Mouse (Mus musculus): ENCODE measurements at regions not wholly inside any gene's neighbourhood (a gene's known extent, or its start where the extent isn't known, plus 50 kb on each side); places are given as distances from the start of the nearest gene placed in this dataset.

- Histone ChIP-seq H3K9me3 (no peaks in the 10 kb centered on the region), H3K4me2 (replicated peaks) (no peak overlapping the region), H3K9ac (replicated peaks) (no peak overlapping the region), H3K27ac (replicated peaks) (no peak overlapping the region), H3K27me3 (no peaks in the 10 kb centered on the region), H3K4me1 (peaks cover 15% of the 10 kb centered on the region), H3K36me3 (no peaks in the 10 kb centered on the region), H3K4me3 (no peak overlapping the region)
- peak; percentile 47; the same call in 1 of the 2 replicates for ATAC-seq (ENCODE audit: low FRiP score, low read depth)
- WGBS, result 15% methylated on average over 3 of the region's 3 CpGs
Measured at GRCm38 (mm10) chr5:106172162-106172561, 285.8 kb downstream of the Barhl2 start.

DNA sequence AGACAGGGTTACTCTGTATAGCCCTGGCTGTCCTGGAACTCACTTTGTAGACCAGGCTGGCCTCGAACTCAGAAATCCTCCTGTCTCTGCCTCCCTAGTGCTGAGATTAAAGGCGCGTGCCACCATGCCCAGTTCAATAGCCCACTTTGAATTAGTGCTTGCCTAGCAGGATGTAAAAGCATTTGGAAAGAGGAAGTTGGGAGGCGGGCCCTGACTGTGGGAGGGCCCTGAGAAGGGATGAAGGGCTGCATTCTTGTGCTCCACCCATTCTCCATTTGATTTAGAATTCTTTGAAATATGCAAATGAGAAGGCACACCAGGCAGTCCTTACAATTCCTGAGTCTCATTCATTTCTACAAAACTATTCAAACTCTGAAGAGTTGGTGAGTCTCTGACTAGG, 287.6 kb downstream of the Barhl2 start:
- H3K4me3 ChIP-seq, result no peak overlapping the region
- no peak overlapping the region for H3K4me2 ChIP-seq (replicated peaks)
- no peaks in the 10 kb centered on the region for H3K36me3 ChIP-seq
- 93% methylated on average over 4 of the region's 4 CpGs for WGBS
- no peak overlapping the region for H3K9ac ChIP-seq (replicated peaks)
- H3K27ac ChIP-seq (replicated peaks), result no peak overlapping the region
- no peaks in the 10 kb centered on the region for H3K27me3 ChIP-seq
- peak; percentile 30; the same call in 1 of the 2 replicates for ATAC-seq (ENCODE audit: low FRiP score, low read depth)
- H3K4me1 ChIP-seq, result peaks cover 15% of the 10 kb centered on the region
- H3K9me3 ChIP-seq, result no peaks in the 10 kb centered on the region

DNA sequence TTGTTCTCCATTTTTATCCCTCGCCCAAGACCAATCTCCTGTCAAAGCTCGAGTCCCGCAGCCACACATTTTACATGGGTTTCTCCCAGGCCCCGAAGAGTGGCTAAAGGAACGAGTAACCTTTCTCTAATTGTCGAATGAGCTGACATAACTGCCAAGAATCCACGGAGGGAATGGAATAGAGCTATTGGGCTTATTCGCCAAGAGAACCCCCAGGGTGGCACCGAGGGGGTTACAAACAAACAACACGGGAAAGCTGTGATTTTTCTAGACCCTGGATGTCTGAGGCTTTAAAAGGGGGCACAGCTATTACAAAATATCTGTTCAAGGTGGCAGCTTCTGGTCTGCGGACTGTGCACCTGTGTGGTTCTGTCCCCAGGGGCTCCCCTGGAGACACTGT, 290.4 kb downstream of the Barhl2 start:
- no peak for ATAC-seq (ENCODE audit: low FRiP score, low read depth)
- H3K9me3 ChIP-seq, result no peaks in the 10 kb centered on the region
- no peaks in the 10 kb centered on the region for H3K27me3 ChIP-seq
- peaks cover 10% of the 10 kb centered on the region for H3K4me1 ChIP-seq
- H3K4me2 ChIP-seq (replicated peaks), result no peak overlapping the region
- H3K27ac ChIP-seq (replicated peaks), result no peak overlapping the region
- WGBS, result 84% methylated on average over 11 of the region's 11 CpGs
- H3K4me3 ChIP-seq, result no peak overlapping the region
- no peak overlapping the region for H3K9ac ChIP-seq (replicated peaks)
- no peaks in the 10 kb centered on the region for H3K36me3 ChIP-seq

DNA sequence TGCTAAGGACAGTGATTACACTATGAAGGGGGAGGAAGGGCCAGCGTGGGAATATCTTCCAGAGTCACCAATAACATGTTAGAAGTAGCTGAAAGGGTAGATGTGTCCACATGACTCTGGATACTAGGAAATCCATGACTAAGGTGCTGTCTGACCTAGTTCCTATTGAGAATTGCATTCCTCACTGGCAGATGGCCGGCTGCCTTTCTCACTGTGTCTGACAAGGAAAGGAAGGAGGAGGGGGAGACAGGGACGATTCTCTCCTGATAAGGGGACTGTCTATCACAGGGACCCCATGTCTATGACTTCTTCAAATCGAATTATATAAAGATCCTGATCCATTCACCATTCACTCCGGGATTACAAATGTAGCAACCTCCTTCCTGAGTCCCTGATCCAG, 289.9 kb downstream of the Zfp326 start:
- Histone ChIP-seq H3K9me3 (no peaks in the 10 kb centered on the region), H3K9ac (replicated peaks) (no peak overlapping the region), H3K4me3 (no peak overlapping the region), H3K4me2 (replicated peaks) (no peak overlapping the region), H3K4me1 (no peaks in the 10 kb centered on the region), H3K27me3 (no peaks in the 10 kb centered on the region), H3K36me3 (no peaks in the 10 kb centered on the region), H3K27ac (replicated peaks) (no peak overlapping the region)
- WGBS, result 75% methylated on average over 5 of the region's 5 CpGs
- ATAC-seq (ENCODE audit: low FRiP score, low read depth), result no peak

DNA sequence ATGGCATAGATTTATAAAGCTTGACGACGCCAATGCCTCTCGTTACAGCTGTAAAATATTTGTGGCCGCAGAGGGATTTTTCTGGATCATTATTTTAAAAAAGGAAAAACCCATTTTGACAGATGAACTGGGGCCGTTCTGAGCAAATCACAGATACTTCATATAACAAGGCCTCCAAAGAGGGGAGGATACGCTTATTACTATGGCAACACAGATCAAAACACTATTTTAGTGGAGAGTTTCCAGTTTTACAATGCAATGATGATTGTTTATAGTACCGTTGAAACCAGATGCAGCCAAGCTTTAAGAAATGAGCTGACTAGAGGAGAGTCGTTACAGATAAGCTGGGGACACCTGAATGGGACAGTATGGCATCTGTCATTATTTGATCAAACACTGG, 287.8 kb downstream of the Zfp326 start:
- 83% methylated on average over 8 of the region's 8 CpGs for WGBS
- Histone ChIP-seq H3K4me3 (no peak overlapping the region), H3K9ac (replicated peaks) (no peak overlapping the region), H3K4me2 (replicated peaks) (no peak overlapping the region), H3K27me3 (no peaks in the 10 kb centered on the region), H3K9me3 (no peaks in the 10 kb centered on the region), H3K36me3 (no peaks in the 10 kb centered on the region), H3K27ac (replicated peaks) (no peak overlapping the region), H3K4me1 (no peaks in the 10 kb centered on the region)
- no peak for ATAC-seq (ENCODE audit: low FRiP score, low read depth)

DNA sequence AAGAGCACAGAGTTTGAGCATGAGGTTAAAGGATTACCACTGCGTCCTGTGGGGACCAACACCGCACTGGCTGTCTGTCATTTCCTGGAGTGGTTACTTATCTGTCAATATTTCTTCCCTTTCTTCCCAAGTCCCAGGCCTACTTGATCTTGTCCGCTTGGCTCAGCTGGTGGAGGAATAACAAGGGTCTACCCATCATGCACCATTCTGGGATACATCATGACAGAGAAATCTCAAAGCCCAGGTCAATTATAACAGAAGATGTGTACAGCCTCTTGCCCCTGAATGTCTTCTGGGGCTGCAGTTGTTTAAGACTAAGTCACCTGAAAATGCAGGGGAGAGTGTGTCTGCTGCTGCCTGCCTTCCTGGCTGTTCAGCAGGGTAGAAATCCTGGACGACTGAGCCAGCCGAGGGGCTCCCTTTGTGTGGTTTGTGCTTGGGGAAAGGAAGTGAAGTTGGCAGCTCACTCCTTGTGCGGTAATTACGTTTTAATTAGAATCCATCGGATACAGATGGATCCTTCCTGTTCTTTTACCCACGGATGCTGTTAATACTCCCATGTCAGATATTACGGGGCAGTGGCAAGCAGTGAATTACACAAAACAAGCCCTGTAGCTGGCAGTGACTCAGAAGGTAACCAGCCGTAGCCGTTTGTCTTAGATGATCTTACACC, 286.8 kb downstream of the Zfp326 start:
- H3K27me3 ChIP-seq, result no peaks in the 10 kb centered on the region
- H3K9ac ChIP-seq (replicated peaks), result no peak overlapping the region
- H3K9me3 ChIP-seq, result no peaks in the 10 kb centered on the region
- H3K4me1 ChIP-seq, result no peaks in the 10 kb centered on the region
- peak overlapping the region; percentile 67 for H3K27ac ChIP-seq (replicated peaks)
- H3K4me2 ChIP-seq (replicated peaks), result no peak overlapping the region
- WGBS, result 61% methylated on average over 12 of the region's 12 CpGs
- no peaks in the 10 kb centered on the region for H3K36me3 ChIP-seq
- no peak overlapping the region for H3K4me3 ChIP-seq
- ATAC-seq (ENCODE audit: low FRiP score, low read depth), result peak; percentile 62

- no peak overlapping the region for H3K27ac ChIP-seq (replicated peaks)
- no peaks in the 10 kb centered on the region for H3K36me3 ChIP-seq
- H3K4me1 ChIP-seq, result no peaks in the 10 kb centered on the region
- no peaks in the 10 kb centered on the region for H3K27me3 ChIP-seq
- no peak overlapping the region for H3K9ac ChIP-seq (replicated peaks)
- no peak overlapping the region for H3K4me2 ChIP-seq (replicated peaks)
- H3K9me3 ChIP-seq, result no peaks in the 10 kb centered on the region
- no peak for ATAC-seq (ENCODE audit: low FRiP score, low read depth)
- H3K4me3 ChIP-seq, result no peak overlapping the region
Measured at GRCm38 (mm10) chr5:106139109-106139508, 262.7 kb downstream of the Zfp326 start.

DNA sequence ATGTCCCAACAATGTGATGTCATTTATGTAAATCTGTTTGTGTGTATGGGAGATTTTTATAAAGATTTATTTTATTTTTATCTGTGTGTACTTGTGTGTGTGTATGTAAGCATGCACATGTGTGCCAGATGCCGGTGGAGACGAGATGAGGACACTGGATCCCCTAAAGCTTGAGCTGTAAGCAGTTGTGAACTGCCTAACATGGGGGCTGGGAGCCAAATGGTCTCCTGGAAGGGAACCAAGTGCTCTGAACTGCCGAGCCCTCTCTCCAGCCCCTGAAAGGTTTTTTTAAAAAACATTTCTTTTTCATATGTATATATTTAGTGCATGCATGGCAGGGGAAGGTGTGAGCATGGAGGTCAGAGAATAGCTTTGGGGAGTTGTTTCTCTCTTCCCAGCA, 246.6 kb downstream of the Zfp326 start:
- no peak for ATAC-seq (ENCODE audit: low FRiP score, low read depth)
- Histone ChIP-seq H3K27ac (replicated peaks) (no peak overlapping the region), H3K36me3 (no peaks in the 10 kb centered on the region), H3K27me3 (no peaks in the 10 kb centered on the region), H3K4me2 (replicated peaks) (no peak overlapping the region), H3K9ac (replicated peaks) (no peak overlapping the region), H3K4me3 (no peak overlapping the region), H3K4me1 (peaks cover 7% of the 10 kb centered on the region; the same call in 1 of the 2 replicates), H3K9me3 (no peaks in the 10 kb centered on the region)
- 76% methylated on average over 3 of the region's 3 CpGs for whole genome bisulfite sequencing

DNA sequence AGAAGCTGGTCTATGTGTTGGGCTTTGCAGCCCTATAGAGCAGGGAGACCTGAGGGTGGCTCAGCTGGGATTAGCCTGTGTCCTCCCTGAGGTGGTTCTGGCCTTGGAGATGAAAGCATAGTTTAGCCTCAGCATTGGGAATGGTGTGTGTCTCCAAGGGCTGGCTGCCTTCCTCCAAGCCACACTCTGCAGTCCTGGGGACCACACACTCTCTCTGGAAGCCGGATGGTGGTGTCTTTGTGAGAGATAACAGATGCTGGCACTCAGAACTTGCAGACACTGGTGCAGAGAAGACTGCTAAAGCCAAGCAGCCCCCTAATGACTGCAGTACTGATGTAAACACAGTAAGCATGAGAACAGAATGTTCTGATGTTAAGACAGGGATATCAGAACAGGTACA, 243.2 kb downstream of the Zfp326 start:
- Histone ChIP-seq H3K9ac (replicated peaks) (no peak overlapping the region), H3K36me3 (no peaks in the 10 kb centered on the region), H3K4me3 (no peak overlapping the region), H3K27ac (replicated peaks) (no peak overlapping the region), H3K4me2 (replicated peaks) (no peak overlapping the region), H3K9me3 (no peaks in the 10 kb centered on the region), H3K4me1 (peaks cover 7% of the 10 kb centered on the region; the same call in 1 of the 2 replicates), H3K27me3 (no peaks in the 10 kb centered on the region)
- no peak for ATAC-seq (ENCODE audit: low FRiP score, low read depth)
- WGBS, result 92% methylated on average over 1 of the region's 1 CpGs

DNA sequence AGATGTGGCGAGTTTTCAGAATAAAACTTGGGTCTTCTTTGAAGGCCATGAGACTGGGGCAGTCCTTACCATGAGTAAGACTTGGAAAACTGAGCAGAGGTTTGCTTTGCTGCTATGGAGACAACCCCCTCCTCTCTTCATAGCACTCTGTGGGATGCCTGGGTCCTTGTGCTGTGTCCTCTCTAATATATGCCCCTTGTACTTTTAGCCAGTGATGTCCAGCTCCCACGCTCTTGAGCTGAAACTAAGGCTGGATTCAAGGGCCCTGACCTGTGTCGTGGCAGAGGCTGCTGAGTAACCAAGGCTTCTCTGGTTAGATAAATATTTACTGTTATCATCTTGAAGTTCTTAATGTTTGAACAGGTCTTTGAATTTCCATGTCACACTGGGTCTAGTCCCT, 236.8 kb downstream of the Zfp326 start:
- H3K4me3 ChIP-seq, result no peak overlapping the region
- H3K9ac ChIP-seq (replicated peaks), result no peak overlapping the region
- no peaks in the 10 kb centered on the region for H3K4me1 ChIP-seq
- 79% methylated on average over 3 of the region's 3 CpGs for WGBS
- no peak for ATAC-seq (ENCODE audit: low FRiP score, low read depth)
- no peaks in the 10 kb centered on the region for H3K36me3 ChIP-seq
- no peaks in the 10 kb centered on the region for H3K9me3 ChIP-seq
- no peak overlapping the region for H3K27ac ChIP-seq (replicated peaks)
- H3K27me3 ChIP-seq, result no peaks in the 10 kb centered on the region
- no peak overlapping the region for H3K4me2 ChIP-seq (replicated peaks)

DNA sequence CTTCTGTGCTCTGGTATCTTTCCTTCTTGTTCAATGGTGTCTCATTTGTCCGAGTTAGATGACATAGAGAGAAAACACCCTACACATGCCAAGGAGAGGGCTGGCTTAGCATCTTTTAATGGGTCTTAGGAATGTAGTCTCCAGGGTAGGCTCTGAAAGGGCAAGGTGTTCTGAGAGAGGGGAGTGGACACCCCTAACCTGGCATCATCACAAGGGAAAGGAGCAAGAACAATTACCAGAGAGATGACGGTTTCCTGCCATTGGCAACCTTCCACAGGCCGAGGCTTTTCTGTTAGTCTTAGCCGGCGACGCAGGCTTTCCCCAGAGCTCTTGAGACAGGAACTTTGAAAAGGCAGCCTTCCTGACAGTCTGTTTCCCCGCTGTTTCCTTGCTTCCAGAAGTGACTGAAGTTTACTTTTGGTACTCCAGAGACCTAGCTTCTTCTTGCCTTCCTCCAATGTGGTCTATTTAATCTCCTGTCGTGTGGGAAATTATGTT, 232.2 kb downstream of the Zfp326 start:
- H3K36me3 ChIP-seq, result no peaks in the 10 kb centered on the region
- H3K9me3 ChIP-seq, result no peaks in the 10 kb centered on the region
- 80% methylated on average over 8 of the region's 8 CpGs for WGBS
- H3K27me3 ChIP-seq, result no peaks in the 10 kb centered on the region
- H3K4me3 ChIP-seq, result no peak overlapping the region
- no peak for ATAC-seq (ENCODE audit: low FRiP score, low read depth)
- no peak overlapping the region for H3K4me2 ChIP-seq (replicated peaks)
- no peak overlapping the region for H3K9ac ChIP-seq (replicated peaks)
- no peaks in the 10 kb centered on the region for H3K4me1 ChIP-seq
- H3K27ac ChIP-seq (replicated peaks), result no peak overlapping the region

GRCm38 (mm10) chr5:106102255-106102654, 225.9 kb downstream of the Zfp326 start:
- Histone ChIP-seq H3K9me3 (no peaks in the 10 kb centered on the region), H3K27ac (replicated peaks) (no peak overlapping the region), H3K4me1 (no peaks in the 10 kb centered on the region), H3K9ac (replicated peaks) (no peak overlapping the region), H3K4me2 (replicated peaks) (no peak overlapping the region), H3K36me3 (no peaks in the 10 kb centered on the region), H3K27me3 (no peaks in the 10 kb centered on the region), H3K4me3 (no peak overlapping the region)
- no peak for ATAC-seq (ENCODE audit: low FRiP score, low read depth)
- WGBS, result 85% methylated on average over 4 of the region's 4 CpGs

DNA sequence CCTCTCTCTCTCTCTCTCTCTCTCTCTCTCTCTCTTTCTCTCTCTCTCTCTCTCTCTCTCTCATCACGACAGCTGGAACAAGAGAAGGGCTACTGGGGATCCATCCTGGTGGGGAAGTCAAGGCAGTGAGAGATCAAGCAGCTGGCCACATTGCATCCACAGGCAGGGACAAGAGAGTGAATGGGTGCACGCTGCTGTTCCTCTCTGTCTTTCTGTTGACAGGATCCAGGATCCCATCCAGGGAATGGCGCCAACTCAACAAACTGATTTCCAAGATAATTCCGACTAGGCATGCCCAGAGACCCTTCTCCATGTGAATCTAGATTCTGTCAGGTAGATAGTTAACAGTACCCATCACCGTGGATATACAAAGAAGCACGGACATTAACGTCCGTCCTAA, 222.5 kb downstream of the Zfp326 start:
- no peaks in the 10 kb centered on the region for H3K4me1 ChIP-seq
- no peak overlapping the region for H3K9ac ChIP-seq (replicated peaks)
- H3K27me3 ChIP-seq, result no peaks in the 10 kb centered on the region
- no peak overlapping the region for H3K27ac ChIP-seq (replicated peaks)
- no peaks in the 10 kb centered on the region for H3K36me3 ChIP-seq
- 94% methylated on average over 7 of the region's 8 CpGs for WGBS
- no peak overlapping the region for H3K4me3 ChIP-seq
- no peak overlapping the region for H3K4me2 ChIP-seq (replicated peaks)
- ATAC-seq (ENCODE audit: low FRiP score, low read depth), result no peak
- no peaks in the 10 kb centered on the region for H3K9me3 ChIP-seq

All from midbrain, embryonic 12.5 days (tissue).